17 mouse cellular contexts compared by ENCODE assay signal in genomic region chr1:77101726-77102272, GRCm38 (mm10).
A peak's percentile ranks its signal among the peaks of the same experiment; 100 is the strongest.
DNase-seq lines count a peak whose midpoint lies in the region; ATAC-seq and TF ChIP-seq lines count a peak whose summit lies in the region.
"Had no signal": no experiment of that assay in that cellular context is flagged by ENCODE, and none has a peak within 500 bp of the region (broad histone marks: within the 10 kb centered on the region; RNA-seq: fewer than 3 reads in every experiment).

No protein-coding gene starts in this region.

- no peak for ATAC-seq in midbrain, embryonic 11.5 days (ENCODE audit: low FRiP score)
- no peak for ATAC-seq in hindbrain, postnatal 0 days
- ATAC-seq: CD4-positive, CD25-positive, alpha-beta regulatory T cell, adult 4 months; hindbrain, embryonic 16.5 days had no signal

- peak; percentile 15 for DNase-seq in kidney, adult 9 months
- DNase-seq in kidney, postnatal 36 days: no peak
- DNase-seq in brain, embryonic 14.5 days (ENCODE audit: low read depth): peak; percentile 78
- DNase-seq in embryo, embryonic 11 days: peak; percentile 30
- DNase-seq in midbrain, embryonic 11.5 days (ENCODE audit: low spot score, missing footprints): peak; percentile 86
- no peak for DNase-seq in hindbrain, postnatal 0 days (ENCODE audit: low spot score)
- DNase-seq in heart, postnatal 36 days: no peak
- DNase-seq: kidney, adult 18-20 months; lung, postnatal 14 days; spleen, adult 18-20 months; thymus, postnatal 25 days had no signal

- H3K36me3 ChIP-seq in midbrain, embryonic 11.5 days (ENCODE audit: control insufficient read depth, insufficient read depth, low read length): no peaks in the 10 kb centered on the region
- H3K36me3 ChIP-seq in hindbrain, postnatal 0 days (ENCODE audit: insufficient read depth, low read length): no peaks in the 10 kb centered on the region
- H3K36me3 ChIP-seq: limb, embryonic 12.5 days; liver, embryonic 15.5 days; neural tube, embryonic 12.5 days had no signal

- peaks cover 16% of the 10 kb centered on the region for H3K4me1 ChIP-seq in midbrain, embryonic 11.5 days (ENCODE audit: control insufficient read depth, insufficient read depth, low read length)
- no peaks in the 10 kb centered on the region for H3K4me1 ChIP-seq in hindbrain, postnatal 0 days (ENCODE audit: insufficient read depth, low read length)
- H3K4me1 ChIP-seq: liver, embryonic 15.5 days; neural tube, embryonic 12.5 days had no signal

- no peak overlapping the region for H3K9ac ChIP-seq in midbrain, embryonic 11.5 days (ENCODE audit: low read length)
- H3K9ac ChIP-seq in hindbrain, postnatal 0 days (replicated peaks; ENCODE audit: low read length): no peak overlapping the region
- H3K9ac ChIP-seq: limb, embryonic 12.5 days; liver, embryonic 15.5 days; neural tube, embryonic 12.5 days had no signal

- H3K4me3 ChIP-seq in midbrain, embryonic 11.5 days (ENCODE audit: low read depth, low read length): no peak overlapping the region
- no peak overlapping the region for H3K4me3 ChIP-seq in hindbrain, postnatal 0 days (ENCODE audit: low read length)
- H3K4me3 ChIP-seq: left cerebral cortex, adult 2 months; limb, embryonic 12.5 days; liver, embryonic 15.5 days; neural tube, embryonic 12.5 days had no signal

- no peak for TF ChIP-seq CTCF in brain, embryonic 14.5 days (IDR thresholded peaks at IDR 0.05; ENCODE audit: borderline replicate concordance, extremely low read depth, insufficient read depth, insufficient read length)
- TF ChIP-seq CTCF in hindbrain, postnatal 0 days (IDR thresholded peaks at IDR 0.05; ENCODE audit: low read depth): no peak

- peak overlapping the region; percentile 22; the same call in 1 of the 2 replicates for H3K4me2 ChIP-seq in midbrain, embryonic 11.5 days
- H3K4me2 ChIP-seq in hindbrain, postnatal 0 days (ENCODE audit: low read depth, low read length): no peak overlapping the region
- H3K4me2 ChIP-seq: limb, embryonic 12.5 days; liver, embryonic 15.5 days; neural tube, embryonic 12.5 days had no signal

- no peak overlapping the region for H3K27ac ChIP-seq in midbrain, embryonic 11.5 days (ENCODE audit: low read depth, low read length)
- no peak overlapping the region for H3K27ac ChIP-seq in hindbrain, postnatal 0 days
- H3K27ac ChIP-seq: left cerebral cortex, adult 2 months; limb, embryonic 12.5 days; liver, embryonic 15.5 days; neural tube, embryonic 12.5 days had no signal

- H3K9me3 ChIP-seq in midbrain, embryonic 11.5 days (ENCODE audit: control insufficient read depth, low read length): no peaks in the 10 kb centered on the region
- no peaks in the 10 kb centered on the region for H3K9me3 ChIP-seq in hindbrain, postnatal 0 days (ENCODE audit: low read length)
- H3K9me3 ChIP-seq: limb, embryonic 12.5 days; liver, embryonic 15.5 days; neural tube, embryonic 12.5 days had no signal

- no peak for TF ChIP-seq POLR2A in brain, embryonic 14.5 days (IDR thresholded peaks at IDR 0.05; ENCODE audit: borderline replicate concordance, extremely low read depth, insufficient read depth, insufficient read length, poor library complexity, severe bottlenecking)

- intact Hi-C loops in heart, postnatal 36 days (cut with DNase I): no loop called here

- 0 out of 2 replicates have a peak, but pooled peaks cover 4% of the 10 kb centered on the region for H3K27me3 ChIP-seq in midbrain, embryonic 11.5 days (ENCODE audit: control insufficient read depth, insufficient read depth, low read length)
- no peaks in the 10 kb centered on the region for H3K27me3 ChIP-seq in hindbrain, postnatal 0 days (ENCODE audit: insufficient read depth, low read length)
- H3K27me3 ChIP-seq: liver, embryonic 15.5 days; neural tube, embryonic 12.5 days had no signal

- 19% methylated on average over 12 of the region's 12 CpGs for WGBS in midbrain, embryonic 11.5 days
- 44% methylated on average over 12 of the region's 12 CpGs for WGBS in hindbrain, postnatal 0 days

Comparison
In these comparisons a context has a peak if more than half of its experiments do, and no peak if none do; other contexts are left out.
1. DNase-seq: peak in kidney, adult 9 months (single experiment), brain, embryonic 14.5 days (single experiment), embryo, embryonic 11 days (single experiment) and midbrain, embryonic 11.5 days (single experiment); none in kidney, postnatal 36 days (0 of 2), hindbrain, postnatal 0 days (single experiment) and heart, postnatal 36 days (0 of 2).